Mouse (Mus musculus) urinary bladder, postnatal 14 days (tissue): ENCODE measurements around the gene Ptpn13.

Experiments
- DNase-seq: peaks from one replicate; pipeline ENCODE4 v3.0.0; 2021; ENCODE audit warnings: low spot score

Gene Ptpn13

DNA sequence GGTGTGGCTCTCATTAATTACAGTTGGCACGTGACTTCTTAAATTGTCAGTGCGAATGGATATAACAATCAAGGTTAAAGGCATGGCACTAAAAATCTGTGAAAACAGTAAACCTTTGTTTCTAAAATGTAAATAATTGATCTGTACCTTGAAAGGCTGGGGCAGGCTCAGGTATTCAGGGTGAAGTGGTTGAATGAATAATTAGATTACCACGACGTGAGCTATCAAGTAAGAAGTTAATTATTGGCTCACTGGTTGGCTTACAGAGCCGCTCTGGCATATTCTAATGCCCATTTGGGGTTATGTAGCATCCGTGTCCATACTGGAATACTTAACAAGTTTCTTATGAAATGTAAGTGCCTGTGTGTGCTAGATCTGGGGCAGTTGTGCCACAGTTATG is 92.6 kb downstream of the Ptpn13 start:
- DNase-seq, result no peak

DNA sequence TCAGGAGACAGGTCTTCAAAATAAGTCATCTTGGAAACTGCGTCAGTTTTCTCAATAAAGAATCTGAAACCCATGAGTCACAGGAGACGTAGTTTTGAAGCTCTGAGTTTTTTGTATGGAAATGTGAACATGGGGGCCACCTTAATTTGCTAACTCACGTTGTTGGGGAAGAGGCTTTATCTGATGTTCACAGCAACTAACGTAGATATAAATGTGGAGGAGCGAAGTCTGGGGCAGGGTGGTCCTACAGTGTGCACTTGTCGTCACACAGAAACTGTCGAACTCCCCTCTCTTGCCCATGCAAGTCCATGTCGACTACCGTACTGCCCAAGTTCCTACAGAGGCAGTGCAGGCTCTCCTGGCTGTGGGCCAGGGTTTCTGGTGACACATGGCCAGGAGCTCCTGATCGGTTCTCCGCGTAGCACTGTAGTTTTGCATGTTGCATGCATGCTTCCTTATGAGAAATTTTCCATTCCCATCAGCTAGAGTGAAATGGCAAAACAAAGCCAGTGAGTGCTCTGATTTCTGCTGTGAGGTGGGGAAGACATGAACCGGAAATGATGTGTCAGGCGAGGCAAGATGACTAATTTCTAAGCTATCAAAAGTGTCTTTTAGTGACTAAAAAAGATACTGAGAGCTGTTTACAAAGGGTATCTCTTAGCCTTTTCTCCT is 93.9 kb downstream of the Ptpn13 start:
- DNase-seq, result peak; percentile 69

DNA sequence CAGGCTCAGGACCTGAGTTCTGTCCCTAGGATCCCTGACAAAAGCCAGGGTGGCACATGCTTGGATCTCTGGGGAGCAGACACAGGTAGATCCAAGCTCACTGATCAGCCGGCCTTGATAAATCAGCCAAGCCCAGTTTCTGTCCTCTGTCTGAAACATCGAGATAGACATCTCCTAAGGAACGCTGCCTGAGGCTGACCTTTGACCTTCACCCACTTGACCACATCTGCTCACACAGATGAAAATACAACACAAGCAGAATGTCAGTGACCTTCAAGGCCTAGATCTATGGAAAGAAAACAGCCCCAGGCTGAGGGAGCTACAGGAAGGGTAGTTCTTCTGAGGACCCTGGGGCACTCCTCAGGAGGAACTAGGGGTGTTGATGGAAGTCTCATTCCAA is 97.4 kb downstream of the Ptpn13 start:
- no peak for DNase-seq

DNA sequence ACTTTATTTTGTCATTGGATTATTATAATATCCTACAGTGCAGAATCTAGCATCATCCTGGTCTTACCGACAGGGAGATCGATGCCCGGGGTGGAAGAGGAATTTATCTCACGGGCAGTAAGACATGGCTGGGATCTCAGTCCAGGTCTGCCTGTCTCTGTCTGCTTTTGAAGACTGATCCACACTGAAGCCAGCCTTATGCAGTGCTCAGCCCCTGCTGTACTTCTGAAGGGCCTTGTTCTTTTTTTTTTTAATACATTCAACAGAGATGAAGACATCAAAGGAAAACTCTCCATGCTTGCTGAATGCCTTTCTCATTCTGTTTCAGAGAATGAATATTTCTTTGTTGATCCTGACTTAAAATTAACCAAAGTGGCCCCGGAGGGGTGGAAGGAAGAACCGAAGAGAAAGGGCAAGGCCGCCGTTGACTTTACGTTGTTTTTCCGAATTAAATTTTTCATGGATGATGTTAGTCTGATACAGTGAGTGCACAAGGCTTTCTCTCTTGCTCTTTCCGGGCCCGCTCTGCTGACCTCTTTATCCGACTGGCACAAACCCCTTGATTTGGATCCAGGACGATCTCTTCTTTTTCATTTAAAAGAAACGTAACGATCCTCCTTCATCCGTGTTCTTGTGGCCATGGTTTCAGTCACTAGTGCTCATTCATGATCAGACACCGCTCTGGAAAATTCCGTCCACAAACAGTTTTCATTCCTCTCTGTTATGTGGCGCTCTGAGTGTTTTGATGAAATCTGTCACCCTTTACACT is 101.9 kb downstream of the Ptpn13 start:
- no peak for DNase-seq

DNA sequence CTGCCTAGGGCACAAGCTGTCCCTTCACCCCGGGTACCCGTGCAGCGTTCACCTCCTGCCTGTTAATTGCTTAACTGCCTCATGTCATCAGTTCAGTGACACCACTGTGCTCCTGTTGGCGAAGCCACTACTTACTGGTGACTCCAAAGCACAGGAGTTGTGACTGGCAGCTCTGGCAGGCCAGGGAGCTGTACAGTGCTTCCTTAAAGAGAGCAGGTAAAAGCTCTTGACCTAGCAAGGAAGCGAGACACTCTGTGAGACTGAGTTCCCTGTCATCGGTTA is 102.4 kb downstream of the Ptpn13 start:
- no peak for DNase-seq

DNA sequence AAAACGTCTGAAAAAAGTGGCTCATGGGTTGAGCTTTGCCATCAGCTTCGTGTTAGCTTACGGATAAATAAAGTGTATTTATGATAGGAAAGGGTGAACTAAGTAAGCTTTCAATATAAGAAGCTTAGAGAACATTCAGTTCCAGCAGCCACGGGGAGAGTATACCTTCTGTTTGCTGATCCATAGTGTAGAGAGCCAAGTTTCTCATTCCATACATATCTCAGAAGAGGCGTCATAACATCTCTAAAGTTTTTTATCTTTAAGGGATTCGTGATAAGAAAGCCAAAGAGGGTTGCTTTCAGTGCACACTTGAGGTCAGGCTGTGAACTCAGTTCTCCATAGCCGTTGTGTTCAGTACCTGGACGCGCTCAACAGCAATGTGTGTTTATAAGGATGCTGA is 105.2 kb downstream of the Ptpn13 start:
- no peak for DNase-seq

DNA sequence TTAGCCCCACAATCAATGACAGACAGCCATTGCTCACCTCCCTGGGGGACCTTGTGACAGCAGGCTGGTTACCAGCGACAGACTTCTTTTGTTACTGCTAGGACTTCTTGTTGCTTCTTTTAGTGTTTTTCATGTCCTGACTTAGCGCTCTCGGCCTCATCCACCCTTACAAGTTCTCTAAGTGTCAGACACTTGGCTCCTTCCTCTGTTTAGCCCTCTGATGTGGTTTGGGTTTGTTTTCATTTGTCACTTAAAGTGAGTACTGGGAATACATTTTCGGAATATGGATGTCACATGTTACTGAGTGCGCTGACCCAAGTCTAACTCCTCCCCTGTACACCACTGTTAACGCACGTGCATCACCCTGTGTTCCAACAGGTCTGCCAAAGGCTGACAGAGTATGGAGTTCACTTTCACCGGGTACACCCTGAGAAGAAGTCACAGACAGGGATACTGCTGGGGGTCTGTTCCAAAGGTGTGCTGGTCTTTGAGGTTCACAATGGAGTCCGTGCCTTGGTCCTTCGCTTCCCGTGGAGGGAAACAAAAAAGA is 107.9 kb downstream of the Ptpn13 start:
- no peak for DNase-seq

DNA sequence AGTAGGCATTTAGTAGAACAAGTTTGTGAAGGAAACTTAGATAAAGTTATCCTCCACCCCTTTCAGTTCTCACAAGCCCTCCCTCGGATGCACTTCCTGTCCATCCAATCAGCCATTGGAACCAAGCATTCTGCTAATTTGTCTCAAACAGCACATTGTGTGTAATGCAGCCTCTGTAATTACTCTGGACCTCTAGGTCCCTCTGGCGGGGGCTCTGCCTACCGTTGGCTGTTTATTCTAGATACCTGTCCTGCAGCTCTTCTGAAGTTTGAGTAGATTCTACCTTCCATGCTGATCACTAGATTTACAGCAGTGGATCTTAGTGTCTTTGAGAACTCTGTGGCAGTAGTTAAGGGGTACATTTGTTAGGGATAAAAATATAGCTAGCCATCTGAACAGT is 109.5 kb downstream of the Ptpn13 start:
- DNase-seq, result no peak

DNA sequence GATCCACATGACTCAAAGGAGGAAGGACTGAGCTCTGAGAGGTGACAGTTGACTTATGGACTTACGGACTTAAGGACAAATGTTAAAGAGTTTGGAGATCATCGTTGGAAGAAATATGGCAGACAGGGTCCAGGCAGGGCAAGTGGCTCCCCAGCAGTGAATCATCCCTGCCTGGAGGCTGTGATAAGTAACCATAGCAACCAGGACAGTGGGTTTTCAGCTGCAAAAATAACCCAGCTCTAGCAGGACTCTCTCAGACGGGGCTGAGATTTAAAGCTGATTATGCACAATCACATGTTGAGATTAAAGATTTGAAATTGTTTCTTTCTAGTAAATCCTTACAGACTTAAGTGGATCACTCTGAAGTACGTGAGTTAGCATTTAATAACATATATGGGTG is 112.4 kb downstream of the Ptpn13 start:
- no peak for DNase-seq

DNA sequence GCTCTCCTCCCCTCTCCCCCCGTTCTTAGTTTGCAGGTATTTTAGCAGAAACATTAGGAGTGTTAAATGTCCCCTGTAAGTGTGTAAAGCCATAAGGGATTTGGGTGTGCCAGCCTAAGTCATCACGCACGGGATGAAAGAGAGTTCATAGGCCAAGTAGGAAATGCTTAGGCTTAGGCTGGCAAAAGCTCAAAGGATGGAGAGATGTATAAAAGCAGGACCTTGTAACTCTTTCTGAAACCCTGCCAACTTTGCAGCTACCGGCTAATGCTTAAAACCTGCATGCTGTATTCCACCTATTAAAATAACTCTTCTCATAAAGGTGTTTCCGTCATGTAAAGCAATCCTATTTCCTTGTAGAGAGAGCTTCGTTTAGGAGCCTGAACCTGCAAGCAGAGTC is 115.6 kb downstream of the Ptpn13 start:
- DNase-seq, result no peak

DNA sequence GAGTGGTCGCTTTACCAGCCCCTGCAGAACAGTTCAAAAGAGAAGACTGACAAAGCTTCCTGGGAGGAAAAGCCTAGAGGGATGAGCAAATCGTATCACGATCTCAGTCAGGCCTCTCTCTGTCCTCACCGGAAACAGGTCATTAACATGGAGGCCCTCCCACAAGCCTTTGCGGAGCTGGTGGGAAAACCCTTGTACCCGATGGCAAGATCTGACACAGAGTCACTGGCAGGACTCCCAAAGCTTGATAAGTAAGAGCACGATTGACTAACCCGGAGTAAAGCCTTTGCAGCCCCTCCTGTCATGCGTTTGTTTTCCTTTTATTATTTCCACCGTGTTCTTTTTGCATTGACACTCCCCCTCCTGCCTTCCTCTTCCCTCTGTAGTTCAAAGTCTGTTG is 116.1 kb downstream of the Ptpn13 start:
- no peak for DNase-seq

DNA sequence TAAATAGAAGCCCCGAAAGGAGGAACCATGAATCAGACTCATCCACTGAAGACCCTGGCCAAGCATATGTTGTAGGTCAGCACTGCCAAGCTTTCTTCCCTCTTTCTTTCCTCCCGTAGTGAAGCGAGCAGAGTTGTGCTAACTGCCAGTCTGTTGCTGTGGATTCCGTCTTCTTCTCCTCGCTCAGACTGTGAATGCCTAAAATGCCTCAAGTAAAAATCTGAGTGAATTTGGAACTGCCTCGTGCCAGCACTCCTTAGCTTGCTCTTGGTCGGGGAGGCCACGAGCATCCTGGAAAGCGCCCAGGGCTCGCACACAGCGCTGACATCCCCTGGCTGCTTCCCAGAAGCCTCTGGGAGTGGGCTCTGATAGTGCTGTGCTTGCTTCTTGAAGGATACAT is 116.5 kb downstream of the Ptpn13 start:
- DNase-seq, result no peak

DNA sequence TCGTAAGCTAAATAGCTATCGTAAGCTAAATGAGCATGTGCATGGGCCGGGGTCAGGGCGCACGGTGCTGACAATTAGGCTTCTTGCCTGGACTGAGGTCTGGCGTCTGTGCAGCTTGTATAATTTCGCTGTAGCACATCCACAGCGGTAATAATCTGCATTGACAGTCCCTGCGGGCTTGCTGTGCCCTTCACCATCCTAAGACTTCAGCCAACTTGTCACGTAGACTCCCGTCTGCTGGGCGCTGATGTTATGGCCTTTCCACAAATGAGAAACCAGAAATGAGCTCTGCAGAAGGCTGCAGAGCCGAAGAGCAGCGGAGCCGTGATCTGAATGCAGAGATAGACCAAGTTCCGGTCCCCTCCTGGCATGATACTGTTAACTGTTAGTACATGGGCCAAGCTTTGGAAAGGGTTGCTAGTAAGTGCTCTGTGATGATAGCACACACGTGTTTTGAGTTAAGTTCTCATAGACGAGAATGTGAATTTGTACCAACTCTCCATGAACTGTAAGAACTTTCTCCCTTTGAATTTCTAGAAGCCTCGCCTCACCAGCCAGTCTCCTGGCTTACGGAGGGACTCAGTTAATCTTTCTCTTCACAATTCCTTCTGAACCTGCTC is 120.5 kb downstream of the Ptpn13 start:
- no peak for DNase-seq

DNA sequence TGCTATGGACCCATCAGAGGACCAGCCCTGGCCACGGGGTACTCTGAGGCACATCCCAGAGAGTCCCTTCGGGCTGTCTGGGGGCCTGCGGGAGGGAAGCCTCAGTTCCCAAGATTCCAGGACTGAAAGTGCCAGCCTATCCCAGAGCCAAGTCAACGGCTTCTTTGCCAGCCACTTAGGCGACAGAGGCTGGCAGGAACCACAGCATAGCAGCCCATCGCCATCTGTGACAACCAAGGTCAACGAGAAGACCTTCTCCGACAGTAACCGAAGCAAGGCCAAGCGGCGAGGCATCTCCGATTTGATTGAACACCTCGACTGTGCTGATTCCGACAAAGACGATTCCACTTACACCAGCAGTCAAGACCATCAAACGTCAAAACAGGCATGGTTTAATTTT is 129.8 kb downstream of the Ptpn13 start:
- DNase-seq, result no peak

DNA sequence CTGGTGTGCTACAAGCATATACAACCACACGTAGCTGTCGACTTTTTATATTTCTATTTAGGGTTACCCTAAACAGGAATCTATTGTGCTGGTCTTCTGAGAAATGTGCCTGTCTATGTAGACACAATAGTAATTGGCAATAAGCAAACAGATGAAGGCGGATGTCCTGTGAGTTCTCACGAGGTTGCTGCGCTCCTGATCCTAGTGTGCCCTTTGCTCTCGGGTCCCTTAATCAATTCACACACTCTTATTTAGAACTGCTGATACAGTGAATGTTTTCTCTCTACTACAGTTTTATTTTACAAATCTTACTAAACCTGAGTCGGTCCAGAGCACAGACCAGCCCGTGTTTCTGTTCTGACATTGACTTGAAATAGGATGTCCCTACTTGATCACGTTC is 135.6 kb downstream of the Ptpn13 start:
- DNase-seq, result no peak

DNA sequence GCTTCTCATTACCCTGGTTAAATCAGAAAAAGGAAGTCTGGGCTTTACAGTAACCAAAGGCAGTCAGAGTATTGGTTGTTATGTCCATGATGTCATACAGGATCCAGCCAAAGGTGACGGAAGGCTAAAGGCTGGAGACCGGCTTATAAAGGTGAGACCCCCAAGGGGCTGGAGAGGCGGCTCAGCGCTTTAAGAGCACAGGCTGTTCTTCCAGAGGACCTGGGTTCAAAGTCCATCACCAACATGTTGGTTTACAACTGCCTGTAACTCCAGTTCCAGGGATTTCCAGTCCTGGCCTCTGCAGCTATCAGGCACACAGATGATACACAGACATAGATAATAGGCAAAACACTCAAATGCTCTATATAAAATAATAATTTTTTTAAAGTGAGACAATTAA is 143.0 kb downstream of the Ptpn13 start:
- no peak for DNase-seq

DNA sequence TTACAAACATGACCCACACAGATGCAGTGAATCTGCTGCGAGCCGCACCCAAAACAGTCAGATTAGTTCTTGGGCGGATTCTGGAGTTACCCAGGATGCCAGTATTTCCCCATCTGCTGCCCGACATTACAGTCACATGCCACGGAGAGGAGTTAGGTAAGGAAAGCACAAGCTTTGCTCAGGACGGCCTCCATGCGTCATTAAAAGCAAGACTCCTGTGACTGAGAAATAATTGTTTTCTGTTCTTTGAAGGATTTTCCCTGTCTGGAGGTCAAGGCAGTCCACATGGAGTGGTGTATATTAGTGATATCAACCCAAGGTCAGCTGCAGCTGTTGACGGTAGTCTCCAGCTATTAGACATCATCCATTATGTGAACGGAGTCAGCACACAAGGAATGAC is 144.5 kb downstream of the Ptpn13 start:
- DNase-seq, result no peak

DNA sequence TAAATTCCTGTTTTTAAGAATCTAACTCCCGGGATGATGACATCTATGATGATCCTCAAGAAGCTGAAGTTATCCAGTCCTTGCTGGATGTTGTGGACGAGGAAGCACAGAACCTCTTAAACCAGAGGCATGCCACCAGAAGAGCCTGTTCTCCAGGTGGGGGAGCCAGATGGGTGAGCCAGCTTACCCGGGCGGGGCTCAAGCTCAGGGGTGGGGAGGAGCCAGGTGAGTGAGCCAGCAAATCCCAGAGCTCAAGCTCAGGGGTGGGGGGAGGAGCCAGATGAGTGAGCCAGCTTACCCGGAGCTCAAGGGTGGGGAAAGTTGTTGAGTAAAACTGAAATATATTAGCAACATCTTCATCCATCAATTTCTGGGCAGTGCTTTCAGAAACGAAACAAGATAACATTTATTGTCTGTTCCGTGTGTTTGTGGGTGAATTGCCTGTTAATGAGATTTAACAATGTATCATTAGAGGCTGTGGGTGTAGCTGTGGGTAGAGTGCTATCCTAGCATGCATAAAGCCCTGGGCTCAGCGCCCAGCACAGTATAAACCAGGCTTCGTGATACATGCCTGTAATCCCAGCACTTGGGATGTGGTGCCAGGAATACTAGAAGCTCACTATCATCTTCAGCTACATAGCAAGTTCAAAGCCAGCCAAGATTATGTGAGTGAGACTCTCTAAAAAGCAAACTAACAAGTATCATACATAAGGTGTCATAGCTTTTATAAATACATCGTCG is 154.9 kb downstream of the Ptpn13 start:
- peak; percentile 50 for DNase-seq

DNA sequence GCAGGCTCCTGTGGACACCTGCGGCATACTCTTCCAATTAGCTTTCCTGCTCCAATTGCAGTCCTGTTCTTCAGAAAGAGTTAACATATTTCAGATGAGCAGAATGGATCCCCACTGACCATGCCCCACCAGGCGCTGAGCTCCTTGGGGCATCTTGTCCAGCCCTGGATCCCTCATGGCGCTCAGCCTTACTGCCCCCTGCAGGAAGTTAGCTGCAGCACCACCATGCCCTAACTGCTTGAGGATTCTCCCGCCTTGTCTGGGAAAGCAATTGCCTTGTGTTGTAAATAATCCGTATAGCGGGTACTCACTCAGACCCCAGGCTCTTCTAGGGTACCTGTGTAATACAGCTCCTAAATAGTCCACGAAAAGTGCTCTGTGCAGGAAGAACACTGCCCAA is 162.2 kb downstream of the Ptpn13 start:
- DNase-seq, result no peak

DNA sequence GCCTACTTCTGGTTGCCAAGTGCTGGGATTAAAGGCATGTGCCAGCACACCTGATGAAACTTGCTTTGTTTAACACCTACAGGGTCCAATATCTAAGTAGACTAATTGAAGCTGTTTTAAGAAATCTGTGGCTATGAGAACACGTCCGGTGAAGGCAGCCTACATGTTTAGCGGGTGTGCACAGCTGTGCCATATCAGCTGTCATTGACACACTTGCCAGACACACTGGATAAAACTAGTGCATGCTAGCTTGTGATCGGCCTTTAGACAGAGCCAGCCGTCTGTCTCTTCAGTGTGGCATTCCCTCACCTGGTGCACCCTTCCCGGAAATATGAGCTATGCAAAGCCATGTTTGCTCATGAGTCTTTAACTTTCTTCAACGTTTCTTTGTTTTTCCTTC is 166.9 kb downstream of the Ptpn13 start:
- no peak for DNase-seq

DNA sequence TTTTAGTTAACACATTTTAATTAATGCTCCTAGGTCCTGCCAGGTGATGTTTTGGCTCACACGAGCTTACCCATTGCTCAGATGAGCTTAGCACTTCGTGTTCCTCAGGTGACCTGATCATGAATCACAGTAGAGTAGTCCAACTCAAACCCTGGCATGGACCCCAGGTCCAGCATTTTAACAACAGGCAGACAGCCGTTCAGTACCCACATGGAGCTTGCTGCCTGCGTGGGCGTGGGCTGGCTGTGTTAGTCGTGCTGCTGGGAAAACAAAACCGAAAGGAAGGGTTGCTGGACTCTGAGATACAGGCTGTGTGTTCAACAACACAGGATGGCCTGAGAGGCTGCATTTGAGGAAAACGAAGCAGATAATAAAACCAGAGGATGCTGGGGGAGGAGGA is 167.7 kb downstream of the Ptpn13 start:
- no peak for DNase-seq

DNA sequence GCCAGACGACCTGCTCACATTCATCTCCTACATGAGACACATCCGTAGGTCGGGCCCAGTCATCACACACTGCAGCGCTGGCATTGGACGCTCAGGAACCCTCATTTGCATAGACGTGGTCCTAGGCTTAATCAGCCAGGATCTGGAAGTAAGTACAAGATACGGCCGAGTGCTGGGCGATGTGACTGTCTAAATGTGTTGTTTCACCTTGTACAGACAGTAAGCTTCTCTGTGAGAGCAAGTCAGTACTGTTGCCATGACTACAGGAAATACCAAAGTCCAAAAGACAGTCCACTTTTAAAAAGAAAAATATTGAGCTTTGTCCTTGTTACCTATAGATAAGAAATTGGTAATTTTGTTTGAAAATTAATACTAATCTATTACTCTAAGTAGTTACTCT is 168.6 kb downstream of the Ptpn13 start:
- no peak for DNase-seq
